Mouse (Mus musculus) retina, embryonic 14.5 days (tissue): ENCODE results near the gene Cmss1.
A peak's percentile ranks its signal among the peaks of the same experiment; 100 is the strongest.

Source experiments
- DNase-seq: peaks from one replicate; pipeline ENCODE4 v3.0.0-alpha.2; 2015; ENCODE audit warnings: low spot score

Gene Cmss1

DNA sequence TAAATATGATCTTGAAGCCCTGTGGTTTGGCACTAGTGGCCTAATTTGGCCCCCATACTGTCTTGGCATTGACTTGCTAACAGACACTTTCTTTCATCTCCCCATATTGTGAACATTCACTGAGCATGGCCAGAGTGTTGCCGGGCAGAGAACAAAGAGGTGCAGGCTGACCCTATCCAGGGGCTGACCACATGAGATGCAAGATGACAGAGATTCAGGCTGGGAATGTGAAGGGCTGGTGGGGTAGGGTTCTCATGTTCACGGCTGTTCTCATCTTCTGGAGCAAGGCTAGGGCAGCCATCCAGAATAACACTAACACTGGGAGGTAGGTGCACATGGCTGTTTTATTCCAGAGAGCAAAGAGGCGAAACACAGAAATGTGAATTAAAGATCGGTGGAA is 92.3 kb downstream of the Cmss1 start:
- DNase-seq = peak; percentile 13

DNA sequence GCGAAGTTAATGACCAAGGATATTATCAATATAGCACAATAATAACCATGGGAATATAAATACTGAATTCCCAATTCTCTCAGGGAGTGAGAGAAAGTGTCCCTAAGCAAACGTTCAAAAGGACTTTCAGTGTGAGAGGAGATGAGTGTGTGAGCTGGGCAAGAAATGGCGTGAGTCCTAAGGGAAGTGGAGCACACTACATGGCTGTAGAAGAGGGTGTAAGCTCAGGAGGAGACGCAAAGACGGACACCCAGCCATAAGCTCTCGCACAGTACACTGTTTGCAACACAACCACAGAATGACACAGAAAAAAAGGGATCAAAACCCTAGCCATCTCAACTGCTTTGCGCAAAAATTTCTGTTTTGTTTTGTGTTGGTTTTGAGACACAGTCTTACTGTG is 93.1 kb downstream of the Cmss1 start:
- no peak for DNase-seq

DNA sequence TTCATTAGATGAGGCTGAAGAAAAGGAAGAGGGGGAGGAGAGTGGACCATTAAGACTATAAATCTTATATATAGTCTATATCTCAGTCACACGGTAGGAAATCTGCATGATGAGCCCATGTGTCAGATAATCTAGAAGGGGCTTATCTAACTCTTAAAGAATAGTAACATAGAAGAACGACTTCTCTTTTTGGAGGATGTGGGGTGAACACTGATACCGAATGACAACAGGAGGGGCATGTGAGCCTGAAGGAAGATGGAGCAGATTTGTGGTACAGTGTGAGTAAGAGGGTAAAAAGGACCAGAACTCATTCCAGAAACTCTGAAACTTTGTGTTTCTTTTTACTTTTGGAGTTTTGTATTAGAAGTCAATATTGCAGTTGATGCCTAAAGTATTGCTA is 97.6 kb downstream of the Cmss1 start:
- DNase-seq = no peak

DNA sequence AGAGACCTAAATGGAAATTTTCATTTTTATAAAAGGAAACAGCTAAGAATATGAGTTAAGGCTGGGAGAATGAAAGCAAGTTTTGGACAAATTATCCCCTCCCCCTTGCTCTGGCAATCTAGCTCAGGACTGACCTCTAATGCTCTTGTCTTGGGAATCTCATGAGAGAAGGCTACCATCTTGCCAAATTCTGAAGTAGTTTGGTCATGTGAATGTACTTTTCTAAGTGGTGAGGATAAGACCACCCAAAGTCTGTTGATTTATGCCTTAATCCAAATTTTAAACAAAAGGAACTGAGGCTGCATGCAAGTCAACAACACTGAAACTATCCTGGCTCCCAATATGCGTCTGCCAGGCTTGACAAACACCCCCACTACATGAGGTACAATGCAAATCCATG is 98.3 kb downstream of the Cmss1 start:
- DNase-seq = no peak

DNA sequence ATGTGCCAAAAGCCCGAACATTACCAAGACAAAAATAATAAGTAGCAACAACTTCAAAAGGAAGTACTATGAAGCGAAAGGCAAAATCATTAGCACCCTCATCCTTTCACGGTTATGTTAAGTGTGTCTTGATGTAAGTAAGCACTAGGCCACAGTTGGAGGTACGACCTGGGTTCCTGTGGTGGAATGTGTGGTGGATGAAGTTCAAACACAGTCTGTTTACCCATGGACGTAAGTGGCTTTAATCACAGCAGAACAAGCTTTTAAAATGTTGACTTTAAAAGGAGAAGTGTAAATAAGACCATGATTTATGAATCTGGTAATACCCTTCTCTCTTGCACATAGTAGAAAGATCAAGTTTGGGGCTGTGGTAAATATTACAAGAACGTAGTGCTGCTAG is 100.5 kb downstream of the Cmss1 start:
- no peak for DNase-seq

DNA sequence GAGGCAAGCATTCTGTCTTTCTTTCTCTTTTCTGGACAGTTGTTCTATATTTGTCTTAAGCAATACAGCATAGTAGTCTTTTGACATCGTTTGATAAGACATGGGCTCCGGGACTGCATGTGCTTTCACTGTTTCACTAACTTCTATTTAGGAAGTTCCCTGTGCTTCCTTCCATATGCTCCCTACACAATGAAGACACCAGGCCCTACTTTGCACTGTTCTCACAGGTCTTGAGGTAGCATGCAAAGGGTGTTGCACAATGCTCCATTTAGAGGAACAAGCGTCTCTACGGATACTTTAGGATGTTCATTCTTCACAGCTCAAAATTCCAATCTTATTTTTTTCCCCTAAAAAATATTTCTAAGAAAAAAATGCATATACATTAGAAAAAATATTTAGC is 101.9 kb downstream of the Cmss1 start:
- DNase-seq = no peak

DNA sequence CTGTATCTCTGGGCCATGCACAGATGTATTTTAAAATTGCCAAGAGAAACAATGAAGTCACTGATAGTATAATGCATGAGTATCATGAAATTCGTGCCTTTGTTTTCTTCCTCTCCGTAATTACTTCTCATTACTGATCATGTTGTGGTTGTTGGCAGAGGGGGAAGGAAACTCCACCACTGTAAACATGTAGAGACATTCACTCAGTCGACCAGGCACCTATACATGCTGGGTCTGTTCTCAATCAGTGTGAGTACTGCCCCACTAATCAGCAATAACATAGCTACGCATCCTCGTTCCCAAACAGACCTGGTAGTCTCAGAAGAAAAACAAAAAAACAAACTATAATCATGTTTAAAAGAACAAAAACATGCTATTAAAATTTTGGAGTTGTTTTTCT is 103.9 kb downstream of the Cmss1 start:
- DNase-seq = no peak

DNA sequence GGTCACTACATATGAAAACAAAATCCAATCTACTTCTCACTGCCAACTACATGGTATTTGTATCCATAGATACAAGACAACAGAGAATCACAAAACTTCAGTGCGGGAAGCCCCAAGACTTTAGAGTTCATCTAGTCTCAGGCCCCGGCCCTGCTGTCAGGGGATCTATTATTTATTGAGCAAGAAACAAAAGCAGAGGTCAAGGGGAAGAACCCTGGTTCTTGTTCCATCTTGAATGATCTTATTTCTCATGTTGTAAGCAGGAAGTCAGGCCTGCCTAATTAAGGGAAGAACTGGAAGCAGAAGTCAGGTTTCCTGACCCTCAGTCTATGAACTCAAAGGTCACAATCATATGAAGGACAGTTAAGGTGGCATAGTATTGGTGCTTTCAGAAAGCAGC is 104.4 kb downstream of the Cmss1 start:
- DNase-seq = peak; percentile 27

DNA sequence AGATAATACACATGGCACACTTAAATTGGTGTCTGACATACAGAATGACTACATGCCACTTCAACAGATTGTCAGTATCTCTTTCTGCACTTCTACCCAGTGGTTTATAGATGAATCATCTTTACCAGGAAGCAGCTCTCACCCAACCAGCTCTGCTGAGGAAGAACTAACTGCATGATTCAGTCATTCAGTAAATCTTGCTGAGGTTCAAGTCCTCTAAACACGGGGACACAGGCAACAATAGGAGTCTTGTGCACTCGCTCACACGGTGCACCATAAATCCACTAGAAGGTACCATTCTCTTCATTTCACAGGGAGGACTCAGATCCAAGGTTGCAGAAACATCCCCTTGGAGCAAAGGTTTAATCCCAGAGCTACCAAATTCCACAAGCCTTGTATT is 105.8 kb downstream of the Cmss1 start:
- DNase-seq = no peak

DNA sequence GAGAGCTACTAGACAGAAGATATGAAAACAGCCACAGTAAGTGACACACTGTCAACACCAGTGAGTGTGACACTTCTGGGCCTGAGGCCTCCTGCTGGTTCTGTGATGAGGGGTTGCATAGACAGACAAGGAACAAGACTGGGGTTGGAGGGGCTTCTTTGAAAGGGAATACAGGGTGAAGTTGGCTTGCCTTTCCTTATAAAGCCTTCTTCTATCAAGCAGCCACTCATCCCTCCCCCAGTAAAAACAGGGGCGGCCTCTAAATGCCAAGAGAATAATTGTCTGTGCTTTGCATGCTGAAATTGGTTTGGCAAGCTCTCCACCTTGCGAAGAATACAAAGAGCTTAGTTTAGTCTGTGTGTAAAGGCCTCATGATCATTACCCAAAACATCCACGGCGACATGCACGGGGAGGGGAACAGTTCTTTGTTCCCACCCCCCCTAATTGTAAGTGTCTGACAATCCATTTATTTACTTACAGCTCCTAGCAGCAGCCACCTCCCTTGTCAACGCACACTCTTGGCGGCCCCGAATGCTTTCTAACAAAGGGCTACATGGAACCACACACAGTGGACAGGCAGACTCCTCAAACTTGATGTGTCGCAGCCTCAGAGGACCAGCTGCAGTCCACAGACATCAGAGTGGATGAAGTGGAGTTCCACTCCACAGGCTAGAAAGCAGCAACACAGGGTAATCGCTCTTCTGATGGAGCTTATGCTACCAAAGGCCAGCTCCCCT is 110.1 kb downstream of the Cmss1 start:
- peak; percentile 39 for DNase-seq

DNA sequence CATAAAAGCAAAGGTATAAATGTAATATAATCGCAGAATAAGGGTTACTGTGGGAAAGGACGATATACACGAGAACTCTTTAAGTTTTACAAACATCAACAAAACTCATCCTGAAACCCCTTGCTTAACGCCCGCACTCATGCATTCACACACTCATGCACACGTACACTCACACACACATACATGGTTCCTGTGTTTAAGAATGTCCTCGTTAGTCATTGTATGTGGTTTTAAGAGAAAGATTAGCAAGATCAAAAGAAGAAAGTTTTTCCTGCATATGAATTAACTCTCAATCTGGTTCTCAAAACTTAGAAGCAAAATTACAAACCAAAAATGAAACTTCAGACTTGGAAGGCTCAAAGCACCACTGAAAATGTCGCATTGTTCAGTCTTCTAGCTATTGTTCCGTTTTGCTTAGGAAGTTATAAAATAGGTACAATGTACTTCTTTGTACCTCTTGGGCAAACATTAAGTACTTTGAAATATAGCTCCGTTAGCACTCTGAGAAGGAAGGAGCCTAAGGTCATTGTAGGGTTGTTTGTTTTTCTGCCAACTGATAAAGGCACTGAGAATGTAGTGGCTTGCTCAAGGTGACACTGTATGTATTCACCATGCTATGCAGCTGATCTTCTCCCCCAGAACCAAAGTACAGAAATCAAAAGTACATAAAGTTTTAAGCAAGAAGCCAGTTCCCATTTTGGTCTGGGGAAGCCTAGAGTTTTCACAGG is 111.0 kb downstream of the Cmss1 start:
- no peak for DNase-seq

DNA sequence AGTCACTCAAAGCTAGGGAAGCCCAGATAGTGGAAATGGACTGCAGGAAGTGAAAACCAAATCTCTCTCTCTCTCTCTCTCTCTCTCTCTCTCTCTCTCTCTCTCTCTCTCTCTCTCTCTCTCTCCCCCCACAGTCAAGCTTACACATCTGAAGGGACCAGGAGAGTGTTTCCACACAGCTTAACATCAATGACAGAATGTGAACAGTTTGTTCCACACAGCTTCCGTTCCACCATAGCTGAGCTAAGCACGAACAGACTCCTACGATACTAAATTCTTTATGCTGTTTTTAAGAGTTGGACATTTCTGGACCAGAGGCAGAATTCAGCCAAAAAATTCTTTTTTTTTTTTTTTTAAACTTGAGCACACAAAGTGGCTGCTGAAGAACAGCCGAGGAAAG is 114.8 kb downstream of the Cmss1 start:
- DNase-seq = no peak

DNA sequence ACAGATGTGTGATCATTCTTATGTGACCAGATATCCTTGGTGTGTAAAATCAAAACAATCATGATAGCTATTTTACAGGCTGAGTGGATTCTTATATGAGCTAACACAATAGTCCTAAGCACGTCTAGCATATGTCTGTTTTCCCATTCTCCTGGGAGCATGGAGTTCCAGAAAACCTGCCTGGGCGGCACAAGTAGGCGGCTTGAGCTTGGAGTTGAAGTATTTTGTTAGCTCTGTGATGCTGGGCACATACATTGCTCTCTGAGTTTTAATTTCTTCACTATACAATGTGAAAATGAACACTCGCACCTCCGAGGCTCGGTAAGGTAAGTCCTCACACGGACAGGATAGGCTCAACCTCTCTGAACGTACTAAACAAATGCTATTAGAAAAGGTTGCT is 116.0 kb downstream of the Cmss1 start:
- no peak for DNase-seq

DNA sequence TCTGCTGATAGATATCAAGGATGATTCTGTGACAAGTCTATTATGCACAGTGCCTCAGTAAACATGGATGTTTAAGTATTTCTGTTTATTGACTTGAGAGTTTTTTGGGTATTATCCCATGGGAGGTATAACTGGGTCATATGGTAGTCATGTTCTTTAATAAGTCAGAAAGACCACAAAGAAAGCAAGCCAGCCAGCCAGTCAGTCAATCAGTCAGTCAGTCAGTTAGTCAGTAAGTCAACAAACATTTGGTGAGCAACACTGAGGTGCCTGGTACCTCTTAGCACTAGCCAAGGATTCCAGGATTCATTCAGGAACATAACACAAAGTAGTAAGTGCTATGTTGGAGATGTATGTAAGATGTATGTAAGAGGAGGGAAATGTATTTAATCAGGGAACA is 118.0 kb downstream of the Cmss1 start:
- no peak for DNase-seq

DNA sequence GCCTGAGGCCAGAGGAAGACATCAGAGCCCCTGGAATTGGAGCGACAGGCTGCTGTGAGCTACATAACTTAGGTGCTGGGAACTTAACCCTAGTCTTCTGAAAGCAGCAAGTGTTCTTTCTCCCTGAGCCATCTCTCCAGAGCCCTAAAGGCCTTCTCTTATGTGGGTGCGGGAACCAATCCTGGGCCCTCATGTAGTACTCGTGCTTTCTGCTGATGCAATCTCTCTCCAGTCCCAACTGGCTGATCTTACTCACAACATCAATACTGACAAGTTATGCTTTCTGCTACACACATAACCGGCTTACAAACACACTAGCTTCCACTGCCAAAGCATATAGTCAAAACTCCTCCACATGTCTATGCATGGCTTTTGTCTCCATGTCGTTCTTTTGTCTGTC is 120.4 kb downstream of the Cmss1 start:
- DNase-seq = no peak

DNA sequence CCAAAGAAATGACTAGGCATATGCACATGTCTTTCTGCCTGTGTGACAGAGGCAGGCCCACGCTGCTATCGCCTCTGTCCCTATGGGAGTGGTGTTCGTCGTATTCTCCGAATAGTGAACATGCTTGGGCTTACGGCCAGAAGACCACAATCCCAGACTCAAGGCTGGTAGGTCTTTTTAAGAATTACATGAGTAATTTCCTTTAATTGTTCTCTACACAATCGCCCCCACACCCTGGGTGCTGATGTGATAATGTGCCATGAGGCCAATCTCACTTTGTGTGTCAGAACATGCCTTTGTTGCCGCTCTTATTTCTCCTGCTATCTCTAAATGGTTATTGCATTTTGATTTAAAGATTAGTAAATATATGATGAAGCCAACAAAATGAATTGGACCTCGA is 121.4 kb downstream of the Cmss1 start:
- DNase-seq = no peak

DNA sequence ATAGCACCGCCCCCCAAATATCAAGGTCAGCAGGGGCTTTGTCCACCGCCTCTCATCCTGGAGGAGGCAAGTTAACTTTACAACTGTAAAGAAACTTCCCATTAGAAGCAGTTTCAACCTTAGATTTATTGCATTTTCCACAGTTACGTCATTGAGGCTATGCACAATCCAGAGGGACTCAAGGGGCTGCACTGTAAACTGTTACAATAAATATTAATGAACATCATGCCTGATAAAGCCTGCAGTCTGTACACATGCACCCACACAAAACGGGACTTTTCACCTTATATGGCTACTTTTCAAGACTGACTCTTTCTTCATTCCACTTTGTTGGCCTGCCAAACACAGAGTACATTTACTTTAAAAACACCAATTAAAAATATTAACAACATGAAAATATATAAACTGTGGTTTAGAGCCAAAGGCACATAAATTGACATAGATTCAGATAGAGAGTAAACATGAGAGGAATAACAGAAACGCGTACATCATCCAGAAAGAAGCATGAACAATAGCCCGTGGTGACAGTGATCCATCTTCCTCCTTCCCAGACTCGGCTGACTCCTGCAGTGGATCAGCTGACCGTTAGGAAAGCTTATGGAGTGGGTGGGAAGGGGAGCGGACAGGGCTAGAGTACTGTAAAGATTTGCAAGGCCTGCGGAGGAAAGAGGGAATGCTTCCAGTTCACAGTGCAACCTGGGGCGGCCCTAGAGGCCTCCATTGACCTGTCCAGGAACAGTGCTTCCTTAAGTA is 122.4 kb downstream of the Cmss1 start:
- peak; percentile 44 for DNase-seq

DNA sequence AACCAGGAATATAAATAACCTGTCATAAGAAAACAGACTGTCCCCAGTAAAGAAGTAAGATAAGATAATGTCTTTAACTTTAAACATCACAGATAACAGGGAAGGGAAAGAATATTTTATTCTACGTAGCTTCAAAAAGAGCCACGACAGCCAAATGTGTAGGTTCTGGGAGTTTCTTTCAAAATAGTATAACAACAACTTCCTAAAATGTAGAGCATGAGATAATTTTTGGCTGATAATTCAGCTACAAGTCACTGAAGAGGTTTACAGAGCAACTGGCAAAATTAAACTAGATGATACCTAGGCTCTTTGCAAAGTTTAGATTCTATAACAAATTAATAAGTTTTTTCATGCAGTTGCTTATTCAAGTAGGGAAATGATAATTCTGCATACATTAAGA is 123.2 kb downstream of the Cmss1 start:
- DNase-seq = no peak

DNA sequence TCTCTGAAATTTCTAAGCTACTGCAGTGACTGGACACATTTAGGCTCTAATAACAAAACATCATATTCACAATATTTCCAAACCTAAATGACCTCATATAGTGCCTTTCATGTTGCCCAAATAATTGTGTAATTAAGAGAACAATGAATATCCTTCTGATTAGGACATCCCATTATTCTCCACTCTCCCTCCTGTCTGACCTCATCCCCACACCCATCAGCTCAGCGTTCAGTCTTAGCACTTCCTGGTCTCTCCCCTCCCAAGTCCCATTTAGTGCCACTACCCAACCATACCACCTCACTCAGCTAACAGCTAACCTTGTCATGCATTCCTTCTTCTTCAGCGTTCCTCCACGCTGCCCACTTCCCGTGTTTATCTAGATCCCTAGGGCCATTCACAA is 123.8 kb downstream of the Cmss1 start:
- peak; percentile 38 for DNase-seq

DNA sequence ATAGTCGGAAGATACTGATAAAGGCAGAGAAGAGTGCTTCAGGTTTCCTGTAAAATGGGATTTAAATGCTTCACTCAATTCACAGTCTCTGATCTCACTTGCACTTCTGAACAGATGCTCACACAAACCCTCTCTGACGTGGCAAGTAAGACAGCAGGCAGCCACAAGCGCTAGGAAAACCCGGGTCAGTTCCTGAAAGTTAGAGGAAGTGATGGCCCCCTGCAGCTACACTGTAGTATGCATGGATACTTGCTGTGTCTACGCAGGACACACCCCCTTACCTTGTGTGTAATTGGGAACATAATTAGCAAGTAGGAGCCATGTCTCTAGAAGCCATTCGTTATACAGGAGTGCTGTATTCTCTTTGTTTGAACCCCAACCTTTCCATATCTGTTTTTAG is 124.4 kb downstream of the Cmss1 start:
- peak; percentile 44 for DNase-seq

DNA sequence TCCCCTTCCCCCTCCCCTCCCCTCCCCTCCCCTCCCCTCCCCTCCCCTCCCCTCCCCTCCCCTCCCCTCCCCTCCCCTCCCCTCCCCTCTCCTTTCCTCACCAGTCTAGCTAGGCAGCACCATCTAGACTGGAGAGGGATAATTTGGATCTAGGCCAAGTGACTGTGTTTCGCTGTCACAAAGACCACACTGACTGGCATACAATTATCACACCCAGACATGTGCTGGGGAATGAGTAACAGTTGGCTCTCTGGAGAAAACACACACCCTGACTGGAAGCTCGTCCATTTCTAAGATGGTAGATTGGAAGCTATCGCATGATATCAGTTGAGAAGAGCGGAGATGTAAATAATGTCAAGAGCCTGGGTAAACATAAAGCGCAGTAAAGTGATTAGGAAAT is 126.9 kb downstream of the Cmss1 start:
- DNase-seq = peak; percentile 33

DNA sequence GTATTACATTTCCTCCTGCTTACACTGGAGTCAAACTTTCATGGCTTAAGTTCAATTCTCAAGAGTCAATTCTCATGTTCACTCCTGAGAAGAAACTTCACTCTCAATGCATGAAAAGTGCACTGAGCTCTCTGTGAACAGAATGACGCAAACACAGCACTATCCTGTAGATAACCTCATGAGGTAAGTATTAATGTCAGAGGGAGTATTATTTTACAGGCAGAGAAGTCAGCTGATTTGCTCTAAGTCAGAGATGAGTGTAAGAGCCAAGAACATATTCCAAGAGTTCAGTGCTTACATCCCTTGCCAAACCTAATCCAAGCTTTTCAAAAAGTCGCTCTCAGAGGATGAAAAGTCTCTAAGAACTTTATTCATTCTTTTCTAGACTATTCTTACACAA is 128.2 kb downstream of the Cmss1 start:
- DNase-seq = no peak

DNA sequence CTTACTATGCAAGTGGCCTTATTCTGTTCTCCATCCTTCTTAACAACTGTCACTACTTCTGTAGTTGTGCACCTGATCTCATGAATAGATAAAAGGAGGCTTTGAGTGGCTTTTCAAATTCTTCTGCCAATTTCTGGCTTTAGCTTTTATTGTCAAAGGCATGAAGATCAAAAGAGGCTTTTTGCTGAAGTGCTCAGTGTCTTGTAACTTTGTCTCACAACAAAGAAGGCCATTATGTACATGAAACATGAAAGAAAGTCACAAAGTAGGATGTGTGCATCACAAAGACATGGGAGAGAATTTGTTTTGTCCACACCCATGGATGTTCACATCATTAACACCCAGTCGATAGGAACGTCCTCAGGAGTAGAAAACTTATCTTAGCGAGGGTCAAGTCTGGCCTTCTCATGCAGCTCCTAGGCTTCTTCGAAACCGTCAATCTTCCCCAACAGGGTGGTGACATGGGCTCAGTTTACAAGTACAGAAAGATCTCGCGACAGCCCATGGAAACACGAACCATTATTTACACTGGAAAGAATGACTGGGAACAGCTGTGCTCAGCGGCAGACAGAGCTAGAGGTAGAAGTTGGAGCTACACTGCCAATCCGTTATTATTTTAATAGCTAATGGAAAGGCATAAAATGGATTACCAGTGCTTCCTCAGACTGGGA is 133.1 kb downstream of the Cmss1 start:
- no peak for DNase-seq
